12 mouse cellular contexts compared by ENCODE assay signal in the genomic region with DNA sequence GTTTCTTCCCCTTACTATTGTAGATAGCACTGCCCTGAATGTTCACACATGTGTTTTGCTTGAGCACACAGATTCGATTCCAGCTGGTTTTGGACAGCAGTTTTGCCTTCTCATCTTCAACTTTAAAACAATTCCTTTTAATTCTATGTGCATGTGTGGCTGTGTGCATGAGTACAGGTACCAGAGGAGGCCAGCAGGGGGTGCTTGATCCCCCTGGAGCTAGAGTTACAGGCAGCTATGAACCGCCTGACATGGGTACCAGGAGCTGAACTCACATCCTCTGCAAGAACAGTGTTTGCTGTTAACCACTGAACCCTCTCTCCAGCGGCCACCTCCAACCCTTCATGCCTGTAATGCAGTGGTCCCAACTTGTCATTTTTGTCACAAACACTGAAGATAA. TPM values are rescaled to one million over a fixed set of nuclear protein-coding genes. Genes with fewer than 3 reads are reported as not detected.
A peak's percentile ranks its signal among the peaks of the same experiment; 100 is the strongest.
DNase-seq lines count a peak whose midpoint lies in the region; ATAC-seq and TF ChIP-seq lines count a peak whose summit lies in the region.
"Had no signal": no experiment of that assay in that cellular context is flagged by ENCODE, and none has a peak within 500 bp of the region (broad histone marks: within the 10 kb centered on the region; RNA-seq: fewer than 3 reads in every experiment).

No protein-coding gene starts in this region.

- no peak overlapping the region for H3K27ac ChIP-seq in hindbrain, postnatal 0 days
- H3K27ac ChIP-seq in hindbrain, embryonic 10.5 days = no peak overlapping the region
- no peak overlapping the region for H3K27ac ChIP-seq in midbrain, postnatal 0 days (ENCODE audit: low read depth, low read length)
- H3K27ac ChIP-seq in midbrain, embryonic 13.5 days = no peak overlapping the region
- no peak overlapping the region for H3K27ac ChIP-seq in neural tube, embryonic 15.5 days (replicated peaks)
- H3K27ac ChIP-seq: hindbrain, embryonic 15.5 days; limb, embryonic 13.5 days; midbrain, embryonic 15.5 days had no signal

- H3K9me3 ChIP-seq in hindbrain, postnatal 0 days (ENCODE audit: low read length) = no peaks in the 10 kb centered on the region
- H3K9me3 ChIP-seq in hindbrain, embryonic 10.5 days = no peaks in the 10 kb centered on the region
- no peaks in the 10 kb centered on the region for H3K9me3 ChIP-seq in midbrain, postnatal 0 days (ENCODE audit: low read length)
- H3K9me3 ChIP-seq in midbrain, embryonic 13.5 days = no peaks in the 10 kb centered on the region
- H3K9me3 ChIP-seq in neural tube, embryonic 15.5 days (replicated peaks) = no peaks in the 10 kb centered on the region
- H3K9me3 ChIP-seq: hindbrain, embryonic 15.5 days; limb, embryonic 13.5 days; midbrain, embryonic 15.5 days had no signal

- peak; percentile 31 for DNase-seq in hindbrain, postnatal 0 days (ENCODE audit: low spot score)
- DNase-seq in hindbrain, embryonic 10.5 days (ENCODE audit: low spot score) = no peak
- DNase-seq in midbrain, postnatal 0 days (ENCODE audit: low spot score) = no peak
- peak; percentile 52 for DNase-seq in NIH3T3 (ENCODE audit: low read depth)
- peak; percentile 56 for DNase-seq in splenic B cell, adult 2 months (ENCODE audit: low read depth, low spot score)
- DNase-seq in adipocyte (ENCODE audit: low spot score) = no peak
- DNase-seq: gastrocnemius, postnatal 25 days had no signal

- H3K9ac ChIP-seq in hindbrain, postnatal 0 days (replicated peaks; ENCODE audit: low read length) = no peak overlapping the region
- H3K9ac ChIP-seq in midbrain, postnatal 0 days (replicated peaks; ENCODE audit: low read length, poor library complexity, severe bottlenecking) = no peak overlapping the region
- H3K9ac ChIP-seq in midbrain, embryonic 13.5 days (replicated peaks) = no peak overlapping the region
- no peak overlapping the region for H3K9ac ChIP-seq in neural tube, embryonic 15.5 days (replicated peaks)
- H3K9ac ChIP-seq: hindbrain, embryonic 15.5 days; limb, embryonic 13.5 days; midbrain, embryonic 15.5 days had no signal

- TF ChIP-seq CTCF in hindbrain, postnatal 0 days (IDR thresholded peaks at IDR 0.05; ENCODE audit: low read depth) = peak; percentile 53
- peak; percentile 54 for TF ChIP-seq CTCF in midbrain, postnatal 0 days (IDR thresholded peaks at IDR 0.05)

- WGBS in hindbrain, postnatal 0 days = 97% methylated on average over 3 of the region's 3 CpGs
- 91% methylated on average over 3 of the region's 3 CpGs for WGBS in hindbrain, embryonic 10.5 days
- 91% methylated on average over 3 of the region's 3 CpGs for WGBS in midbrain, postnatal 0 days
- WGBS in midbrain, embryonic 13.5 days = 95% methylated on average over 3 of the region's 3 CpGs
- WGBS in neural tube, embryonic 15.5 days = 99% methylated on average over 3 of the region's 3 CpGs

- no peaks in the 10 kb centered on the region for H3K27me3 ChIP-seq in hindbrain, postnatal 0 days (ENCODE audit: insufficient read depth, low read length)
- H3K27me3 ChIP-seq in hindbrain, embryonic 10.5 days (ENCODE audit: insufficient read depth, poor library complexity, severe bottlenecking) = no peaks in the 10 kb centered on the region
- no peaks in the 10 kb centered on the region for H3K27me3 ChIP-seq in midbrain, postnatal 0 days (ENCODE audit: insufficient read depth, low read length)
- H3K27me3 ChIP-seq in midbrain, embryonic 13.5 days = no peaks in the 10 kb centered on the region
- H3K27me3 ChIP-seq in splenic B cell, adult 2 months (ENCODE audit: control insufficient read depth, insufficient read depth, low read length, poor library complexity, severe bottlenecking) = no peaks in the 10 kb centered on the region
- H3K27me3 ChIP-seq in neural tube, embryonic 15.5 days (replicated peaks) = no peaks in the 10 kb centered on the region
- H3K27me3 ChIP-seq: hindbrain, embryonic 15.5 days; limb, embryonic 13.5 days; midbrain, embryonic 15.5 days had no signal

- H3K36me3 ChIP-seq in hindbrain, postnatal 0 days (ENCODE audit: insufficient read depth, low read length) = peaks cover 49% of the 10 kb centered on the region
- peaks cover 68% of the 10 kb centered on the region for H3K36me3 ChIP-seq in hindbrain, embryonic 10.5 days
- H3K36me3 ChIP-seq in midbrain, postnatal 0 days (ENCODE audit: insufficient read depth, low read length) = peaks cover 45% of the 10 kb centered on the region
- peaks cover 60% of the 10 kb centered on the region for H3K36me3 ChIP-seq in midbrain, embryonic 13.5 days
- H3K36me3 ChIP-seq in splenic B cell, adult 2 months (ENCODE audit: control insufficient read depth, insufficient read depth, low read length, poor library complexity, severe bottlenecking) = peaks cover 20% of the 10 kb centered on the region
- H3K36me3 ChIP-seq in neural tube, embryonic 15.5 days = peaks cover 61% of the 10 kb centered on the region

- H3K4me2 ChIP-seq in hindbrain, postnatal 0 days (ENCODE audit: low read depth, low read length) = no peak overlapping the region
- no peak overlapping the region for H3K4me2 ChIP-seq in midbrain, postnatal 0 days (ENCODE audit: low read depth, low read length, poor library complexity, severe bottlenecking)
- H3K4me2 ChIP-seq in midbrain, embryonic 13.5 days (replicated peaks) = no peak overlapping the region
- no peak overlapping the region for H3K4me2 ChIP-seq in neural tube, embryonic 15.5 days
- H3K4me2 ChIP-seq: hindbrain, embryonic 15.5 days; limb, embryonic 13.5 days; midbrain, embryonic 15.5 days had no signal

- H3K4me1 ChIP-seq in hindbrain, postnatal 0 days (ENCODE audit: insufficient read depth, low read length) = peaks cover 11% of the 10 kb centered on the region
- H3K4me1 ChIP-seq in hindbrain, embryonic 10.5 days (replicated peaks) = peaks cover 26% of the 10 kb centered on the region
- H3K4me1 ChIP-seq in midbrain, postnatal 0 days (ENCODE audit: insufficient read depth, low read length) = peaks cover 2% of the 10 kb centered on the region; the same call in 1 of the 2 replicates
- H3K4me1 ChIP-seq in midbrain, embryonic 13.5 days (replicated peaks) = peaks cover 29% of the 10 kb centered on the region
- H3K4me1 ChIP-seq in neural tube, embryonic 15.5 days = peaks cover 29% of the 10 kb centered on the region

- no peak for ATAC-seq in hindbrain, postnatal 0 days
- ATAC-seq in midbrain, postnatal 0 days (ENCODE audit: low FRiP score) = no peak
- no peak for ATAC-seq in midbrain, embryonic 13.5 days
- no peak for ATAC-seq in neural tube, embryonic 15.5 days (ENCODE audit: low FRiP score)
- ATAC-seq: midbrain, embryonic 15.5 days had no signal

- no peak overlapping the region for H3K4me3 ChIP-seq in hindbrain, postnatal 0 days (ENCODE audit: low read length)
- H3K4me3 ChIP-seq in hindbrain, embryonic 10.5 days = no peak overlapping the region
- no peak overlapping the region for H3K4me3 ChIP-seq in midbrain, postnatal 0 days (ENCODE audit: low read depth, low read length)
- no peak overlapping the region for H3K4me3 ChIP-seq in midbrain, embryonic 13.5 days (replicated peaks)
- H3K4me3 ChIP-seq in neural tube, embryonic 15.5 days (replicated peaks) = no peak overlapping the region
- H3K4me3 ChIP-seq: hindbrain, embryonic 15.5 days; limb, embryonic 13.5 days; midbrain, embryonic 15.5 days had no signal

RNA-seq across cellular contexts. Expression of a gene that starts 3.2 kb away (rescaled TPM):
- total RNA-seq in hindbrain, postnatal 0 days (2014; rRNA removed) = 0.72 and 7.6 TPM in 2 replicates
- 2.3 and 2.6 TPM in 2 replicates for polyA plus RNA-seq in hindbrain, postnatal 0 days (2015; fragmentation: Nextera tagmentation; extraction: Ambion mirVana)
- polyA plus RNA-seq in hindbrain, embryonic 10.5 days (2016; fragmentation: Nextera tagmentation; extraction: Ambion mirVana) = 0.78 and 0.93 TPM in 2 replicates
- 0.66 and 4.6 TPM in 2 replicates for total RNA-seq in midbrain, postnatal 0 days (2014; rRNA removed)
- 2.0 and 2.5 TPM in 2 replicates for polyA plus RNA-seq in midbrain, postnatal 0 days (2015; fragmentation: Nextera tagmentation; extraction: Ambion mirVana)
- polyA plus RNA-seq in midbrain, embryonic 13.5 days (2015; fragmentation: Nextera tagmentation; extraction: Ambion mirVana) = 1.2 and 1.6 TPM in 2 replicates
- polyA plus RNA-seq in neural tube, embryonic 15.5 days (2015; fragmentation: Nextera tagmentation; extraction: Ambion mirVana) = 1.8 TPM in 2 replicates

RNA-seq across cellular contexts. Expression of a gene that starts 3.9 kb away (rescaled TPM):
- total RNA-seq in hindbrain, postnatal 0 days (2014; rRNA removed) = 37.1 and 55.9 TPM in 2 replicates
- 192 and 196 TPM in 2 replicates for polyA plus RNA-seq in hindbrain, postnatal 0 days (2015; fragmentation: Nextera tagmentation; extraction: Ambion mirVana)
- polyA plus RNA-seq in hindbrain, embryonic 10.5 days (2016; fragmentation: Nextera tagmentation; extraction: Ambion mirVana) = 143 and 148 TPM in 2 replicates
- total RNA-seq in midbrain, postnatal 0 days (2014; rRNA removed) = 70.8 and 86.6 TPM in 2 replicates
- 187 and 202 TPM in 2 replicates for polyA plus RNA-seq in midbrain, postnatal 0 days (2015; fragmentation: Nextera tagmentation; extraction: Ambion mirVana)
- 152 and 160 TPM in 2 replicates for polyA plus RNA-seq in midbrain, embryonic 13.5 days (2015; fragmentation: Nextera tagmentation; extraction: Ambion mirVana)
- 183 and 192 TPM in 2 replicates for polyA plus RNA-seq in neural tube, embryonic 15.5 days (2015; fragmentation: Nextera tagmentation; extraction: Ambion mirVana)

RNA-seq across cellular contexts. Expression of a gene that starts 50.7 kb away (rescaled TPM):
- 32.9 and 33.9 TPM in 2 replicates for total RNA-seq in hindbrain, postnatal 0 days (2014; rRNA removed)
- 37.5 and 38.3 TPM in 2 replicates for polyA plus RNA-seq in hindbrain, postnatal 0 days (2015; fragmentation: Nextera tagmentation; extraction: Ambion mirVana)
- 44.1 and 54.2 TPM in 2 replicates for polyA plus RNA-seq in hindbrain, embryonic 10.5 days (2016; fragmentation: Nextera tagmentation; extraction: Ambion mirVana)
- 41.8 and 45.1 TPM in 2 replicates for total RNA-seq in midbrain, postnatal 0 days (2014; rRNA removed)
- 37.8 and 42.1 TPM in 2 replicates for polyA plus RNA-seq in midbrain, postnatal 0 days (2015; fragmentation: Nextera tagmentation; extraction: Ambion mirVana)
- polyA plus RNA-seq in midbrain, embryonic 13.5 days (2015; fragmentation: Nextera tagmentation; extraction: Ambion mirVana) = 48.0 and 50.7 TPM in 2 replicates
- polyA plus RNA-seq in neural tube, embryonic 15.5 days (2015; fragmentation: Nextera tagmentation; extraction: Ambion mirVana) = 56.6 and 59.4 TPM in 2 replicates

RNA-seq across cellular contexts. Expression of a gene that starts 54.8 kb away (rescaled TPM):
- total RNA-seq in hindbrain, postnatal 0 days (2014; rRNA removed) = not detected in 2 replicates
- polyA plus RNA-seq in hindbrain, postnatal 0 days (2015; fragmentation: Nextera tagmentation; extraction: Ambion mirVana) = not detected in 2 replicates
- 0.08 TPM in 1 of 2 replicates, not detected in the other for polyA plus RNA-seq in hindbrain, embryonic 10.5 days (2016; fragmentation: Nextera tagmentation; extraction: Ambion mirVana)
- not detected in 2 replicates for total RNA-seq in midbrain, postnatal 0 days (2014; rRNA removed)
- polyA plus RNA-seq in midbrain, postnatal 0 days (2015; fragmentation: Nextera tagmentation; extraction: Ambion mirVana) = not detected in 2 replicates
- polyA plus RNA-seq in midbrain, embryonic 13.5 days (2015; fragmentation: Nextera tagmentation; extraction: Ambion mirVana) = not detected in 2 replicates
- polyA plus RNA-seq in neural tube, embryonic 15.5 days (2015; fragmentation: Nextera tagmentation; extraction: Ambion mirVana) = 0.06 TPM in 1 of 2 replicates, not detected in the other
- total RNA-seq: gastrocnemius, postnatal 25 days had no signal
- polyA plus RNA-seq: limb, embryonic 13.5 days had no signal

Comparison
In these comparisons a context has a peak if more than half of its experiments do, and no peak if none do; other contexts are left out.
1. DNase-seq: peak in hindbrain, postnatal 0 days (single experiment), NIH3T3 (single experiment) and splenic B cell, adult 2 months (single experiment); none in hindbrain, embryonic 10.5 days (single experiment), midbrain, postnatal 0 days (single experiment) and adipocyte (single experiment).